Mouse (Mus musculus) cerebellum, adult 8-10 months (tissue): Measurements from ENCODE around the gene Abraxas2.

Source experiments
- DNase-seq: peaks from one replicate; pipeline ENCODE4 v3.0.0; 2022

Gene Abraxas2

DNA sequence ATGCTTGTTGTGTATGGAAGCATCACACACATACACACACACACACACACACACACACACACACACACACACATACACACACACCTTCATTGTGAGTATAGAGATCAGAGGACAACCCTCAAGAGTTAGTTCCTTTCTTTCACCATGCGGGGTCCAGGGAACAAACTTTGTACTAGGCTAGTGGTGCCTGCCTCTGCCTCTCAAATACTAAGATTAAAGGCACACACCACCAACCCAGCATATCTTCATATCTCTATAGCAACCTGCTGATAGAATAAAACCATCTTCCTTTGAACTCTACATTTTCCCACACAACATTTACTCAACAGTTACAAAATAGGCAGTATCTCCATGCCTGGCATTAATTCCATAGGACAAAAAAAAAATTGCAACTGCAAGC lies 2.9 kb upstream of the Abraxas2 start:
- no peak for DNase-seq

DNA sequence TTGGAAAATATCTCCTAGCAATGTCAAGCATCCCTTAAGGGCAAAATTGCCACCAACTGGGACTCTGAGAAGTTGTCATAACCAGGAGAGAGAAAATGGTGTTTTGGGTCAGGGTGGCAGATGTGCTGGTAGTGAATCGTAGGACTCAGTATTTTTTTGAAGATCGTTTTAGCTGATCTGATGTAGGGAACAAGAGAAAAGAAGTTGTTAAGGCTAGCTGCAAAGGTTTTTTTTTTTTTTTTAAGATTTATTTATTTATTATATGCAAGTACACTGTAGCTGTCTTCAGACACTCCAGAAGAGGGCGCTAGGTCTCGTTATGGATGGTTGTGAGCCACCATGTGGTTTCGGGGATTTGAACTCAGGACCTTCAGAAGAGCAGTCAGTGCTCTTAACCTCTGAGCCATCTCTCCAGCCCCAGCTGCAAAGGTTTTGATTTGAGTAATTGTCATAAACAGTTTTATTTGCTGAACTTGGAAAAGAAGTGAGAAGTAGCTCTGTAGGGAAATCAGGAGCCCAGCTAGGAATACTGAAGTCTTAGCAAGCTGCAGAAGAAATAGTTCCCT lies 899 bp upstream of the Abraxas2 start:
- no peak for DNase-seq

DNA sequence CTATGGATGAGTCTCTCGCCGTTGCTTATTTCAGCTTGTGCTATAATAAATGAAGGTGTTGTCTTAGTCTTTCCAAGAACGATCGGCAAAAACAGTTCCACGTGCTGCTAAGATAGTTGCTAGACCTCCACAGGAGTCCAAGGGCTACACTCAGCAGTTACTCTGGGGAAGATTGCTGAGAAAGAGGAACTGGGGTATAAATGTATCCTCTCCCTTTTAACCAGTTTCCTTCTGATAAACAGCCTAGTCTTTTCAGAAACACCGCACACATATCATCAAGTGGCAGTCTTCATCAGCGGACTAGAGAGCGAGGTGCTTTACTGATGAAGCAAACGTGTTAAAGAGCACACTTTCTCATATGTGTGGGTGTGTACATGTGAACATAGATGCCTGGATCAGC lies 7.3 kb downstream of the Abraxas2 start:
- no peak for DNase-seq

DNA sequence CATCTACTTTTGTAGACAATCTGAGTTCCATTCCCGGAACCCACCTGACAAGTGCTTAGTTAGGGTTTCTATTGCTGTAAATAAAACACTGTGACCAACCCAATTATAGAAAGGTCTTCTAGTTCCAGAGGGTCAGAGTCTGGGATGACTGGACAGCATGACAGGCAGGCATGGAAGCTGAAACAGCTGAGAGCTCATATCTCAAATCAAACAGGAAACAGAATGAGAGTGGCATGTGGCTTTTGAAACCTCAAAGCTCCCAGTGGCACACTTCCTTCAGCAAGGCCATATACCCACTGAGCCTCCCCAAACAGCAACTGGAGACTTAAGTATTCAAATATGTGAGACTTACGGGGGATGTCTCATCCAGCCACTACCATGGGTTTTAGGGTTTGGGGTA lies 14.0 kb downstream of the Abraxas2 start:
- DNase-seq: no peak

DNA sequence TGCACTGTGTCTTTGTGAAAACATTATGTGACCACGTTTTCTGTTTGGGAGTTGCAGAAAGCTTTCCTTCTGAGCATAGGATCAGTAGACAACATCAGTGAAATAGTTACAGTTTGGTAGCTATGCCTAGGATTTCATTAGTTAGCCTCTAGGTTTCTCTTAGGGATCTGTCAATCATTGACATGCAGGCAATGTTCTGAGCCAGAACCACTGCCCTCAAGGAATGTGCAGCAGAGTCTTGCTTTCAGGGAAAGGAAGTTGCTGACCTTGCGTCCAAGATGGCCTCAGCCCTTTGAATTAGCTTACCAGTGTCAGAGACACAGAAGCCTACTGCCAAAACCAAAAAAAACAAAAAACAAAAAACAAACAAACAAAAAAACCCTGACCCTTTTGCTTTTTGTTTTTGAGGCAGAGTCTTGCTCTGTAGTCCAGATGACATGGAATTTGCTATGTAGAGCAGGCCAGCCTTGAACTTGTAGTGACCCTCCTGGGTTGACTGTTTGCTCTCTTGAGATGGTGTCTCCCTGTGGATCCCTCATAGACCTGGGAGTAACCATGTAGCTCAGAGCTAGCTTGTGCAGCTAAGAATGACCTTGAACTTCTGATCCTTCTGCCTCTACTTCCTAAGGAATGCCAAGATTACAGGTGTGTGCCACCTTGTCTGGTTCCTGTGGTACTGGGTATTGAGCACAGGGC lies 16.5 kb downstream of the Abraxas2 start:
- DNase-seq: no peak

DNA sequence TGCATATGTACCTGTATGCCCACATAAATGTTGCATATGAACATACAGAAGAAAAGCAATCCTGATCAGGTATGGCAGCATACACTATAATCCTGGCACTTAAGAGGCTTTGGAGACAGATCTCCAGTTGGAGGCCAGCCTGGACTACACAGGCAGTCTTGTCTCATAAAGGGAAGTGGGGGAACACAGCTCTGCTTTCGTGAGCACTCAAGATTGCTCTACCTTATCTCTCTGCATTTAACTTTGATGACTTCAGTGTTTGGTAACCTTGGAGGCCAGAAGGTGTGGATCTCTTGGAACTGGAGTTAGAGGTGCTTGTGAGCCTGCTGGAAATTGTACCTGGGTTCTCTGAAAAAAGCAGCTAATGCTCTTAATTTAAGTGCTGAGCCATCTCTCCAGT lies 21.3 kb downstream of the Abraxas2 start:
- no peak for DNase-seq

DNA sequence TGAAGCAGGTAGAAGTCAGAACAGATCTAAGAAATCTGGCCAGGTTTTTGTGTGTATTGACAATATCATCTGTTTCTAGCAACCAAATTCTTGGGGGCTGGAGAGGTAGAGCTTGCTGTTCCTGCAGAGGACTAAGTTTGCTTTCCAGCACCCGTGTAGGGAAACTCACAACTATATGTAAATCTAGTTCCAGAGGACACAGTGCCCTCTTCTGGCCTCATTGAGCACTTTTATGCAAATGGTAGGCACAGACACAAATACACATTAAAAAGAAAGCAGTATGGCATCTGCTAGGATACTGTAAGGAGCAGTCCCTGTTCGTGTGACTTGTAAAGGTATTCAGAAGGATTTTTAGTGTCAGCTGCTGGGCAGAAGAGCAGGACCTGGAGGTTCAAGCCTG lies 23.3 kb downstream of the Abraxas2 start:
- no peak for DNase-seq

DNA sequence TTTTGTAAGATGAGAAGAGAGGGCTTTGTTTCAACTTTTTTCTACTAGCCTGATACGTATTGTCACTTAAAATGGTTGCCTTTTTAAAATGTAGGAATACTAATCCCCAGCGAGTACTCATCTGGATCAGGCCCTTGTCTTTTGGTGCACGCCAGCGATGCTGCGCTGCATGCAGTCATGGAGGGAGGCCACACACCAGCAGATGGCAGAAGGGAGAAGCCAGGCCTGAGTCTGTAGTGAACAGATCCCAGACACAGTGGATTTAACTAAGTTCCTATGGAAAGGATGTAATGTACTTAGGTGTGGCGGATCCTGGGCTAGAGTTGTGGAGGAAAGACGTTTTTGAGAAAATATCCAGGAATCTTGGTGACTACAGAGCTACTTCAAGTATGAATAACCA lies 25.0 kb downstream of the Abraxas2 start:
- no peak for DNase-seq

DNA sequence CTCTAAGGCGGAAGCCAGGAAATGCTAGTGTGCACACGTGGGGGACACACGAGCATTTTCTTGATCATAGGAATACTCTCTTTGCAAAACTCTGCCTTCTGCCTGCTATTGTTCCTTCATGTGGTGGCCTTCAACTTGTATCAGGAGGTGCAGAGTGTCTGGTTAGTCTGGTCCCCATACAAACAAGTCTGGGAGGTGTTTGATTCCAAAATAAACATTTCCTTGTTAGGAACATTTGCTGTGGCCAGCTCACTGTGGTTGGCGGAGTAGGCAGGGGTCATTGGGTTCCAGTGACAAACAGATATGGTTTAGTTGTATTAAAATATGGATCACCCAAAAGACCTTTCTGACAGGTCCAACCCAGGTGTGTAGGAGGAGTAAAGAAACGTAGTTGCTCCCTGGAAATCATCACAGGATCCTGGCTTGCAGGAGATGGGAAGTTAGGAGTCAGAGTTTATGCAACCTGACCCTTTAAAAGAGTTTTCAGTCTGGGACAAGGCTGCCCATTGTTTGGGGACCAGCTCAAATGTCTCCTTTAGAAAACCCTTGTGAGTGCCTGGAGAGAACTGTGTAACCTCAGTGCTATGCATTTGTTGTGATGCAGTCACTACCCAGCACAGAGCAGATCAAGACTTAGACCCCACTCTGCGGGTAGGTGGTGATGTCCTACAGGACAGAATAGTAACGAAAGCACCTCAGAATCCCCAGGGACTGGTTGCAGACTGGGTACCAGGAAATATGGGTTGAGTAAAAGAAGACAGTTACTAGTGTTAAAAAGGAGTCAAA lies 28.2 kb downstream of the Abraxas2 start:
- no peak for DNase-seq

DNA sequence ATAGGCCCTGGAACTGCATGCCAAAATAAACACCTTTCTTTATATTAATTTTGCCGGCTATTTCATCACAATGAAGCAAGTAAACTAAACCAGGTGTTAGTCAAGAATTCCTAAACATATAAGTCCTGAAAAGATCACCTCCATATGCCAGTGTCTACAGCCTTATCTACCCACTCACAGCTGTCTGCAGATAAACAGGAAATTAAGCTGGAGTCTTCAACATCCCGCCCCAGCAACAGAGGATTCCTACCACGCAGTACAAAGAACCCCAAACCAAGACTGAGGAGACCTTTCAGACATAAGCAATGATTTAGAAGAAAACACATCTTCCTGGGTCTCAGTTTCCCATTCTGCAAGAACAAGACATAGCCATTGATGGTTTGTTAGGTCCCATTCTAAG lies 29.0 kb downstream of the Abraxas2 start:
- no peak for DNase-seq

DNA sequence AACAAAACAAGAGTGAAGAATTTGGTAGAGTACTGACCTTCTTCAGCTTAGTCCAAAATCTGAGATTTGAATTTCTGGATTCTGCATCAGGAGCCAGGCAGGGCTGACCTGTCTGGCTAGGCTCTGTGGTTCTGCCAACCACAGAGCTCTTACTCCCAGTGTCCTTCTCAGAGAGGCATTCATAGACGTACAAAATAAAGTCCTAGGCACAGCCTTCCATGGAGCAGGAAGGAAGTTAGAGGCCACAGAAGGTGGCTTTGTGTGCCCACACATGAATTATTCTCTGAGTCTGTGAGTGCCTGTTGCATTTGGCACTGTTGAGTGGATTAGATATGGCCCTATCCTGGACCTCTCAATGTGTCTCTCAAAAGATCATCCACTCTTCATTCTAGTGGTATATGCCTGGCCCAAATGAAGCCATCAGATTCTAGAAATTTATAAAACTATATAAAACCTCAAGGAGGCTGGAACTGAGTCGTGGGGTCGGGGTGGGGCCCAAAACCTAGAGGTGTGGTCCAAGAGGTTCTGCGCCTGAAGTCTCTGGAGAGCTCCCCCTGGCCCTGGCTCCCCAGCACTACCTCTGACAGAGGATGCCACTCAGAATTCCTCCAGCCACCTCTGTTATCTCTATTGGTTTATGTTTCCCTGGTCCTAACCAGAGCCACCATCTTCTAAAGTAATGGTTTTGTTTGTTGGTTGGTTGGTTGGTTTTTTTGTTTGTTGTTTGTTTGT lies 29.7 kb downstream of the Abraxas2 start:
- no peak for DNase-seq

DNA sequence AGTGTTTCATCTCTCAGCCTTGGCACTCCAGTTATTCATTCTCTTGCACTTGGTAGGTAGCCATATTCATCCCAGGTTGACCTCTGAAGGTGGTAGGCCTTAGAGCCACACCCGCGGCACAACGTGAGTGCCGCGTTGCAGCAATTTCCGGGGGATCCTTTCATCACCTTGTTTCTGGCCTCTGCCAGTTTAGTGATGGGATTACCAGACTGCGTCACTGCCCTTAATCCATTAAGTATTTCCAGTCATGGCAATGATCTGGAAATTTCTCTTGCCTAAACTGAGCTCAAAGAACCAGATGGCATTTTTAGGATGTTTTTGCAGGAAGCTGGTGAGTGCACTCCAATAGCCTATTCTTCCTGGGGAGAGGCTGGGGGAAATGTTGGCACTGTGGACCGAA lies 30.7 kb downstream of the Abraxas2 start:
- no peak for DNase-seq

DNA sequence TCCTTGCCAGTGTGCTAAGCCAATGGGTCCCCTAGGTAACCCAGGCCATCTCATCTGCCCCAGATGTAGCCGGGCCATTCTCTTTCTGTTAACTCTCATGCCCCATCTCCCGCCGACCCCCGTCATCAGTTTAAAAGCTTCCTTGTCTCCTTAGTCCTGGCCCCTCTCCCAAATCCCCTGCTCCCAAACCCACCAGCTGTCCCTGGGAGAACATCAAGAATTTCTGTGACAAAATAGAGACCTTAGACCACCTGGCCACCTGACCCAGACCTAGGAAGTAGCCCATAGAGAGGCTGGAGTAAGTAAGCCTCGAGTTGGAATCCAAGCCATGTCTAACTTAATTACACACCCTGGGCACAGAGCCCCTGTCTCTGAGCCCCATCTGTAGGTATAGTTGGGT lies 31.2 kb downstream of the Abraxas2 start:
- DNase-seq: no peak

DNA sequence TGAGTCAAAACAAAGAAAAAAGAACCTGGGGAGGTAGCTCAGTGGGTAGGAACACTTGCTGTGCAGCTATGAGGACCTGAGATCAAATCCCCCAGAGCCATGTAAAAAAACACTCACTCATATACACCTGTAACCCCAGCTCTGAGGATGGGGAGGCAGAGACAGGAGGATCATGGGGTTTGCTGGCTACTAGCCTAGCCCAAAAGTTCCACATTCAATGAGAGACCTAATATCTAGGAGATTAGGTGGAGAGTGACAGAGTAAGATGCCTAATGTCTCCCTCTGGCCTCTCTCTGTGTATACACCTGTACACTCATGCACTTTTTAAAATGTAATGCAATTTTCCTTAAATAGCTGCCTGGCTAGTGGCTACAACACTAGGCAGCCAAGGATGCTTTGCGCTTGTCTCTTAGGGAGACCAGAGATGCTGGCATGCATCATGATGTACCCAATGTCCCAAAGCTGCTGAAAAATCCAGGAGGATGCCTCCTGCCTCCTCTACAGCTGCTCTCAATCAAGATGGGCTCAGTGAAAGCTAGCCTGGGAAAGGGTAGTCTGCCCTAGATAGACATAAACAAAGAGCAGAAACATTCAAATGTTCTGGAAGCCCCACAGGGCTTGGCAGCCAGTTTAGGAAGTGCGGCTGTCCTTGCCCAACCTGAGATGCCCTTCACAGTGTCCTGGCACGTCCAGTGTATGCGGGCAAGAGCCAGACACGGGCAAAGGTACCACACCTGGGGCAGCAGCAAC lies 32.7 kb downstream of the Abraxas2 start:
- peak; percentile 85 for DNase-seq

DNA sequence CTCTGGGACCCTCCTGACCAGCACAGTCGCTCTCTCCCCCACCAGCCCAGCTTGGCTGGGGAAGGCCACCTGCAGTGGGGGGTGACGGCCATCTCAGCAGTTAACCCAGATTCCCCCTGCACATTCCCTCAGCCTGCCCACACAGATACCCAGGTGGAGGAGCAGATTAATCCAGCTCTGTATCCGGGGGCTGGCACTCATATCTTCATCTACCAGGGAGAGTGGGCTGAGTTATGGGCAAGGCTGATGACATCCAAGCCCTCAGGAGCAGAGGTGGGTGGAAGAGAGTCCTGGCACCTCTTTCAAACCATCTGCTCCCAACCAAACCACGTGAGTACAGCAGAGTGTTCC lies 33.3 kb downstream of the Abraxas2 start:
- peak; percentile 86 for DNase-seq

DNA sequence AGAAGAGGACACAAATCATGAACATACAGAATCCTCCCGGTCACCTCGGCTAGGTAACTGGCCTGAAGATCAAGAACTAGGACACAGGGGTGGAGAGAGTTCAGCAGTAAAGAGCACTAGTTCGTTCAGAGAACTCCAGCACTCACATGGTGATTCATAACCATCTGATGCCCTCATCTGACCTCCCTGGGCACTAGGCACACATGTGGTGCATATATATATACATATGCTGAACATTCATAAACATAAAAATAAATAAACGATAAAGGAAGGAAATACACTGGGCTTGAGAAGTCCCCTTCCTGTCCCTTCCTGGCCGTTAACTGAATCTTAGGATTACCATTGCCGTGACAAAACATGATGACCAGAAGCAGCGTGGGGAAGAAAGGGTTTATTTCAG lies 33.8 kb downstream of the Abraxas2 start:
- DNase-seq: no peak

DNA sequence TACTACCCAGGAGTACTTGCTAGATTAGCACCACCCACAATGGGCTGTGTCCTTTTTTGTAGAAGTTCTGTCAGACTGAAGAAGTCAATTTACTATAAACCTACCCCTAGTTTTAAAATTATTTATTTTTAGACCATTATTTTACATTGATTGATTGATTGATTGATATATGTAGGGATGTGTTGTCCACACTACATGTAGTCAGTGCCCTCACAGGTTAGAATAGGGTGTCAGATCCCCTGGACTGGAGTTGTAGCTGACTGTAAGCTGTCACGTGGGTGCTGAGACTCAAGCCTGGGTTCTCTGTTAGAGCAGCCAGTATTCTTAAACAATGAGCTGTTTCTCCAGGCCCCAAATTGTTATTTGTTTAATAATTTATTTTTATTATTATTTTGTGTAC lies 34.3 kb downstream of the Abraxas2 start:
- DNase-seq: no peak

DNA sequence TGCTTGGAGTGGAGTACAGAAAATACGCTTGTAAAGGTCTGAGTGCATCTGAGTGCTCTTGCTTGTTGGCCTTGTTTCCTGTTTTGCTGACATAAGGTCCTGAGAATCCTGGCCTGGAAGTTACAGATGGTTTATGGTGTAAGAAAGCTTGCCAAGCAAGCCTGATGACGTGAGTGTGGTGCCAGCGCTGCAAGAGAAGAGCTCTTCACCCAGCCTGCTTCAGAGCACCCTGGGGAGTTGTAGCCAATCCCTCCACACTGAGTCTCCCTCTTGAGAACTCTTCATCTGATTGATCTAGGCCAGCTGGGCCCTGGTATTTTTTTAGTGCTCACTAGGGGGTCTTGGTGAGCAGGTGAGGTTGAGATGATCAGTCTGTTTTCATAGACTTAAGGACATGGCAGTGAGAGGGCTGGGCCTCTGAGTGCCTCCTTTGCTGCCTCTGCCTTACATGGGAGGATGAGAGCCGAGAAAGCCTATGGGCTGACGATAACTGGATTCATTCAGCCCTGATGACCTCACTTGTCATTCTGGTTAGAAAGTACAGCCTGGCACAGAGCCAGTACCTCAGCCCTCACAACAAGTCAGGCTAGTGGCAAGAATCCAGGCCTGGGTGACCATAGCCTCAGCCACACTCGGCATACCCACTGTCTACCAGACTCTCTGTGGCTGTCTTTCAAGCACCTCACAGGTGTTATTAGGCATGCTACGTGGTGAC lies 36.0 kb downstream of the Abraxas2 start:
- peak; percentile 67 for DNase-seq

DNA sequence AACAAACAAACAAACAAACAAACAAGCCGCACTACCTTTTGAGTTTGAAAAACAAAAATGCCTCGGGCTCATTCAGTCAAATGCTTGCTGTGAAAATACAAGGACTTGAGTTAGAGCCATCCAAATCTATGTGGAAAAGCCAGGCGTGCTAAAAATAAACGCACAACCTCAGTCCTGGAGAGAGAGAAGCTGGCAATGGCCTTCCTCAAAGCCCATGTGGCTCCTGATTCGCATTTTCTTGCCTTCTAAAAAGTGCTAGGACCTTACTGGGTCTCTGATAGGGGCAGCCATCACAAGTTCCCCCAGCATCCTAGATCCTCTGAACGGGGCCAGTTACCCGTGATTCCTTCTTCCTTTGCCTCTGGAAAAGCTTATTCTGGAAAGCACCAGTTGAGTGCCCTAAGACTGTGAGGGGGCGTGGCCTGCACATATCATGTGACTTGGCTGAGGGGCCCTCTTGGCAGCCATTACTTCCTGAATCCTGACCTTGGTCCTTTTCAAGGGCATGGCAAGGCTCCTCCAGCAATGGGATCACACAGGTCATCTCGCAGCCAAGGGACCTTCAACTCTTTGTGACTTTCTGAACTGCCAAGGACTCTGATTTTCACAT lies 37.3 kb downstream of the Abraxas2 start:
- DNase-seq: no peak

DNA sequence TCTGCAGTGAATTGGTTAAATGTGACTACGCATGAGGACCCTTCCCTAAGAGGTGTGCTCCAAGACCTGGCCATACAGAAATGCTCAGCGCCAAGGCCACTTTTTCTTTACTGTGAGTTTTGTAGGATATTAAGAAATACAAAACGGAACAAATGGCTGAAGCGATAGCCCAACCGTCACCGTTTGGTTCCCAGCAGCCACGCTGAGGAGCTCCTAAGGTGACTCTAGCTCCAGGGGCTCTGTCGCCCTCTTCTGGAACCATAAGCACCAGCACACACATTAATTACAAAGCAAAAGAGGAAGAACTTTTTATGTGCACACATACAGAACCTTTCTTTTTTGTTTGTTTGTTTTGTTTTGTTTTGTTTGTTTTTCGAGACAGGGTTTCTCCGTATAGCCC lies 38.2 kb downstream of the Abraxas2 start:
- no peak for DNase-seq

DNA sequence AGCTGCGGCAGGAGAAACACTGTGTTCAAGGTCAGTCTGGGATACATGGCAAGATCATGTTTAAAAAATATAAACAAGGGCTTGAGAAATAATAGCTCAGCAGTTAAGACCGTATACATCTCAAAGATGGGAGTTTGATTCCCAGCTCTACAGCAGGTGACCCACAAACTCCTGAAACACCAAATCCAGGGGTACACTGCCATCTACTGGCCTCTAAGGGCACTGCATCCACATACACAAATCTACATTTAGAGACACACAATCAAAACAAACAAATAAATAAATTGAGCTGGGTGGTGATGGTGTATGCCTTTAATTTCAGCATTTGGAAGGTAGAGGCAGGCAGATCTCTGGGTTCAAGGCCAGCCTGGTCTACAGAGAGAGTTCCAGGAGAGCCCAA lies 39.2 kb downstream of the Abraxas2 start:
- no peak for DNase-seq
